Mouse (Mus musculus) stomach, embryonic 16.5 days (tissue): ENCODE data around the gene Castor1. TPM values are rescaled to one million over a fixed set of nuclear protein-coding genes. Genes with fewer than 3 reads are reported as not detected.

Experiments used
- ATAC-seq: fragments of 200-750 bp; cut with Nextera tagmentation; 2 replicates; pipeline ENCODE4 v1.8.0; 2017; ENCODE audit warnings: moderate number of reproducible peaks, moderate TSS enrichment; ENCODE audit not compliant: insufficient read depth, low FRiP score
- H3K27ac ChIP-seq: fragments of 300-500 bp; sonication (generic); 2 replicates; pipeline ENCODE4 v1.5.1; 2014; ENCODE audit warnings: low read length
- H3K27me3 ChIP-seq: fragments of 300-500 bp; sonication (generic); 2 replicates; pipeline ENCODE4 v1.6.1; 2014; ENCODE audit warnings: low read length, control low read depth, mixed read lengths; ENCODE audit not compliant: control insufficient read depth, insufficient read depth
- H3K36me3 ChIP-seq: fragments of 300-500 bp; sonication (generic); 2 replicates; pipeline ENCODE4 v1.6.1; 2014; ENCODE audit warnings: low read length; ENCODE audit not compliant: control insufficient read depth, insufficient read depth
- H3K4me1 ChIP-seq: fragments of 300-500 bp; sonication (generic); 2 replicates; pipeline ENCODE4 v1.6.1; 2014; ENCODE audit warnings: low read length, control low read depth, mixed read lengths; ENCODE audit not compliant: control insufficient read depth, insufficient read depth
- H3K4me2 ChIP-seq: fragments of 300-500 bp; sonication (generic); 2 replicates; pipeline ENCODE4 v1.6.1; 2014; ENCODE audit warnings: low read depth, low read length, mixed read lengths
- H3K4me3 ChIP-seq: fragments of 300-500 bp; sonication (generic); replicated peaks from 2 replicates; pipeline ENCODE4 v1.5.1; 2014; ENCODE audit warnings: mild to moderate bottlenecking, low read length
- H3K9ac ChIP-seq: fragments of 300-500 bp; sonication (generic); 2 replicates; pipeline ENCODE4 v1.6.1; 2014; ENCODE audit warnings: low read length
- H3K9me3 ChIP-seq: fragments of 300-500 bp; sonication (generic); replicated peaks from 2 replicates; pipeline ENCODE4 v1.6.1; 2016; ENCODE audit warnings: low read length, control low read depth; ENCODE audit not compliant: control insufficient read depth
- WGBS: fragments of 180-500 bp; shearing (Covaris S2); extraction: QIAGEN DNeasy Blood & Tissue Kit; methylation state at CpG from one replicate; pipeline ENCODE4 v1.1.7; 2014; 5-methylcytosine and 5-hydroxymethylcytosine counted together
- polyA plus RNA-seq: library from polyadenylated mRNA; unstranded; fragments of >200 nt; fragmentation: Nextera tagmentation; extraction: Ambion mirVana; gene quantifications from 2 replicates; pipeline ENCODE4 v1.2.1, GENCODE M21; 2015

Castor1 gene
- polyA plus RNA-seq, 1 experiment from 2014 or later = 6.0 TPM

- ATAC-seq = no peak
- Histone ChIP-seq H3K9me3 (no peaks in the 10 kb centered on the region), H3K27ac (no peak overlapping the region), H3K36me3 (no peaks in the 10 kb centered on the region), H3K4me2 (no peak overlapping the region), H3K4me3 (no peak overlapping the region), H3K9ac (no peak overlapping the region), H3K27me3 (no peaks in the 10 kb centered on the region), H3K4me1 (peaks cover 6% of the 10 kb centered on the region; the same call in 1 of the 2 replicates)
- 37% methylated on average over 5 of the region's 7 CpGs for WGBS
Observed at GRCm38 (mm10) chr11:4223393-4224188, 5.6 kb downstream of the Castor1 start.

- Histone ChIP-seq H3K27ac (no peak overlapping the region), H3K4me3 (no peak overlapping the region), H3K36me3 (no peaks in the 10 kb centered on the region), H3K27me3 (no peaks in the 10 kb centered on the region), H3K9ac (no peak overlapping the region), H3K4me1 (0 out of 2 replicates have a peak, but pooled peaks cover 1% of the 10 kb centered on the region), H3K9me3 (no peaks in the 10 kb centered on the region), H3K4me2 (no peak overlapping the region)
- ATAC-seq = no peak
- 56% methylated on average over 2 of the region's 2 CpGs for WGBS
Observed at GRCm38 (mm10) chr11:4224223-4224622, 6.2 kb downstream of the Castor1 start.

GRCm38 (mm10) chr11:4226569-4227325 lies 8.7 kb downstream of the Castor1 start:
- no peak overlapping the region for H3K4me3 ChIP-seq
- WGBS = 76% methylated on average over 5 of the region's 5 CpGs
- no peaks in the 10 kb centered on the region for H3K4me1 ChIP-seq
- H3K36me3 ChIP-seq = no peaks in the 10 kb centered on the region
- no peak overlapping the region for H3K9ac ChIP-seq
- no peaks in the 10 kb centered on the region for H3K9me3 ChIP-seq
- no peaks in the 10 kb centered on the region for H3K27me3 ChIP-seq
- no peak overlapping the region for H3K4me2 ChIP-seq
- no peak for ATAC-seq
- H3K27ac ChIP-seq = no peak overlapping the region

GRCm38 (mm10) chr11:4228463-4228862 lies 10.4 kb downstream of the Castor1 start:
- Histone ChIP-seq H3K4me3 (no peak overlapping the region), H3K9me3 (no peaks in the 10 kb centered on the region), H3K4me1 (no peaks in the 10 kb centered on the region), H3K27ac (no peak overlapping the region), H3K27me3 (no peaks in the 10 kb centered on the region), H3K4me2 (no peak overlapping the region), H3K9ac (no peak overlapping the region), H3K36me3 (no peaks in the 10 kb centered on the region)
- 44% methylated on average over 8 of the region's 8 CpGs for WGBS
- no peak for ATAC-seq

GRCm38 (mm10) chr11:4229841-4230240 lies 11.8 kb downstream of the Castor1 start:
- Histone ChIP-seq H3K9me3 (no peaks in the 10 kb centered on the region), H3K4me3 (no peak overlapping the region), H3K36me3 (no peaks in the 10 kb centered on the region), H3K27ac (no peak overlapping the region), H3K27me3 (no peaks in the 10 kb centered on the region), H3K4me1 (no peaks in the 10 kb centered on the region), H3K4me2 (no peak overlapping the region), H3K9ac (no peak overlapping the region)
- ATAC-seq = no peak
- whole genome bisulfite sequencing = 59% methylated on average over 4 of the region's 4 CpGs

GRCm38 (mm10) chr11:4231435-4231834 lies 13.4 kb downstream of the Castor1 start:
- Histone ChIP-seq H3K27me3 (no peaks in the 10 kb centered on the region), H3K4me3 (no peak overlapping the region), H3K9ac (no peak overlapping the region), H3K36me3 (no peaks in the 10 kb centered on the region), H3K9me3 (no peaks in the 10 kb centered on the region), H3K4me2 (no peak overlapping the region), H3K27ac (no peak overlapping the region), H3K4me1 (no peaks in the 10 kb centered on the region)
- WGBS = 85% methylated on average over 2 of the region's 2 CpGs
- ATAC-seq = no peak

GRCm38 (mm10) chr11:4232644-4233043 lies 14.6 kb downstream of the Castor1 start:
- no peaks in the 10 kb centered on the region for H3K27me3 ChIP-seq

GRCm38 (mm10) chr11:4235052-4235655 lies 17.1 kb downstream of the Castor1 start:
- no peak for ATAC-seq
- 85% methylated on average over 6 of the region's 6 CpGs for WGBS
- no peak overlapping the region for H3K4me3 ChIP-seq

More at GRCm38 (mm10) chr11:4232644-4233043, 14.6 kb downstream of the Castor1 start:
- Histone ChIP-seq H3K4me3 (no peak overlapping the region), H3K9ac (no peak overlapping the region), H3K4me2 (no peak overlapping the region), H3K27ac (no peak overlapping the region), H3K4me1 (no peaks in the 10 kb centered on the region), H3K36me3 (no peaks in the 10 kb centered on the region), H3K9me3 (no peaks in the 10 kb centered on the region)
- WGBS = 59% methylated on average over 12 of the region's 12 CpGs
- no peak for ATAC-seq

More at GRCm38 (mm10) chr11:4235052-4235655, 17.1 kb downstream of the Castor1 start:
- Histone ChIP-seq H3K4me2 (no peak overlapping the region), H3K27ac (no peak overlapping the region), H3K9me3 (0 out of 2 replicates have a peak, but pooled peaks cover 3% of the 10 kb centered on the region), H3K27me3 (no peaks in the 10 kb centered on the region), H3K4me1 (no peaks in the 10 kb centered on the region), H3K9ac (no peak overlapping the region), H3K36me3 (no peaks in the 10 kb centered on the region)
